Mouse (Mus musculus): ENCODE results near the gene Car15.

Car15 gene

DNA sequence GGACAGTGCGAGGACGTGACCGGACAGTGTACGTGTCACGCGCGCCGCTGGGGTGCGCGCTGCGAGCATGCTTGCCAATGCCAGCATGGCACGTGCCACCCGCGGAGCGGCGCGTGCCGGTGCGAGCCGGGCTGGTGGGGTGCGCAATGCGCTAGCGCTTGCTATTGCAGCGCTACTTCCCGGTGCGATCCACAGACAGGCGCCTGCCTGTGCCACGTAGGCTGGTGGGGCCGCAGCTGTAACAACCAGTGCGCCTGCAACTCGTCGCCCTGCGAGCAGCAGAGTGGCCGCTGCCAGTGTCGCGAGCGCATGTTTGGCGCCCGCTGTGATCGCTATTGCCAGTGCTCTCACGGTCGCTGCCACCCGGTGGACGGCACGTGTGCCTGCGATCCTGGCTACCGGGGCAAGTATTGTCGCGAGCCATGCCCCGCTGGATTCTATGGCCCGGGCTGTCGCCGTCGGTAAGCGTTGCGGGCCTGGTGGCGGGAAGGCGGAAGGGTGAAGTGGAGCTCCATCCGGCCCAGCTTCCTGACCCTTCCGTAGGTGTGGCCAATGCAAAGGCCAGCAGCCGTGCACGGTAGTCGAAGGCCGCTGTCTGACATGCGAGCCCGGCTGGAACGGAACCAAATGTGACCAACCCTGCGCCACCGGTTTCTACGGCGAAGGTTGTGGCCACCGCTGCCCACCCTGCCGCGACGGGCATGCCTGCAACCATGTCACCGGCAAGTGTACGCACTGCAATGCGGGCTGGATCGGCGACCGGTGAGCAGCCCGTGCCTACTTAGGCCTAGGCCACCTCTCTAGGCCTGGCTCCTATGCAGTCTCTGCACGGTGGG, 35.1 kb downstream of the Car15 start:
- peak; percentile 25 for DNase-seq (ENCODE audit: low read depth, low spot score)

- no peak for DNase-seq (ENCODE audit: low read depth, low spot score)
These were observed 35.7 kb downstream of the Car15 start for GRCm38 (mm10) chr16:17802456-17802838.

- no peak for DNase-seq (ENCODE audit: low read depth, low spot score)
These were observed 36.2 kb downstream of the Car15 start for GRCm38 (mm10) chr16:17801777-17802455.

GRCm38 (mm10) chr16:17799584-17799983, 38.6 kb downstream of the Car15 start:
- no peak for DNase-seq (ENCODE audit: low read depth, low spot score)

DNA sequence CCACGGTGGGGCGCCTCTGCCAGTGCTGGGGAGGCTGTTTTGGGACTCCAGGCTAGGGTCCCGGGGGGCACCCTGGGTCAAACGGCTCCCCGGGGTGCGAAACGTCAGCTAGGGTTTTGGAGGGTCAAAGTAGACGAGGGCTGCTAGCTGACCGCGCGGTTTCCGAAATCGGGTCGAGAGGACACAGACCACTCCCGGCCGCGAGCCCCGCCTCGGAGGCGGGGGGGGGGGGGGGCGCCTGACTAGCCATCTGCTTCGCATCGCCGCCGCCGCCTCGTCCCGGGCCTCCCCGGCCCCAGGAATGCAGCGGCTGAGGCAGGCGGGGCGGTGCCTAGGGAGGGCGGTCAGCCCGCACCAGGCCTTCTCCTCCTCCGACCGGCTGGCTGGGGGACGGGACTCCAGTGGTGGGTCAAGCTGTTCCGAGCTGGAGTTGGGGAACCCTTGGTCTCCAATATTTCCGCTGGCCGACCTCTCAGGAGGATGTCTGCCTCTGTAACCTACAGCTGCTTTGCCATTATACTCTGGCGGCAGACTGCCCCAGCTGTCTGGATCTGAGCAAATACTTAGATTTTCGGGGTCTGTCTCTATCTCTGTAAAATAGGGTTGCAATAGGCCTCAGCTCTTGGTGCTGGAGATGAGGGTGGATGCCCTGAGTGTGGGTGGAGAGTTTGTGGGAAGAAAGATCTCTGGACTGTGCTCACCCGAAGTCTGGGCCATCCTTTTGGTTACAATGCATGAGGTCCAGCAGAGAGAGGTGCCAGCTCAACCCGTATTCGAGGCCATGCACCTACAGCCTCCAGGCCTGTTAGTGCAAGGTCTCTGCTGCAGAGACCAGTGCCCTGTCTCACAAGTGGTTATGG, 39.6 kb downstream of the Car15 start:
- no peak for DNase-seq (ENCODE audit: low read depth, low spot score)

DNA sequence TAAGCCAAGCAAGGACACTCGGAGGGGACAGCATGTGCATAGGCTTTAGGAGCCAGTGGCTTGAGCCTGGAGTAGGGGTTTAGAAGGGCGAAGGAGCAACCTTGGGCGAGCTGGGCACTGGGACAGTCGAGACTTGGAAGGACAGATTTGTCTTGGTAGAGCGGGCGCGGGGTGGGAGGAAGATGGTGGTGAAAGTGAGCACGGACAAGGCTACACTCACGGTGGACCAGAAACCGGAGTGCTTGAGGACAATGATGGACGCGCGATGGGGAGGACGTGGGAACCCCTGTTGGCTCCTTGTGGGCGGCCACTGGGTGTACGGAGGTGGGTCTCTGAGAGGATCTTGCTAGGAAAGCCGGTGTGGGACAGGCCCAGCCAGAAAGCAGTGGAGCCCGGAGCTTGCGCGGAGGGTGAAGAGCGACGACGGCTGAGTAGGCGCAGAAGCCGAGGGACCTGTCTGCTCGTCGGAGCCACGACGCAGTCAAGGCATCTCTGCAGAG, 40.3 kb downstream of the Car15 start:
- peak; percentile 31 for DNase-seq (ENCODE audit: low read depth, low spot score)

DNA sequence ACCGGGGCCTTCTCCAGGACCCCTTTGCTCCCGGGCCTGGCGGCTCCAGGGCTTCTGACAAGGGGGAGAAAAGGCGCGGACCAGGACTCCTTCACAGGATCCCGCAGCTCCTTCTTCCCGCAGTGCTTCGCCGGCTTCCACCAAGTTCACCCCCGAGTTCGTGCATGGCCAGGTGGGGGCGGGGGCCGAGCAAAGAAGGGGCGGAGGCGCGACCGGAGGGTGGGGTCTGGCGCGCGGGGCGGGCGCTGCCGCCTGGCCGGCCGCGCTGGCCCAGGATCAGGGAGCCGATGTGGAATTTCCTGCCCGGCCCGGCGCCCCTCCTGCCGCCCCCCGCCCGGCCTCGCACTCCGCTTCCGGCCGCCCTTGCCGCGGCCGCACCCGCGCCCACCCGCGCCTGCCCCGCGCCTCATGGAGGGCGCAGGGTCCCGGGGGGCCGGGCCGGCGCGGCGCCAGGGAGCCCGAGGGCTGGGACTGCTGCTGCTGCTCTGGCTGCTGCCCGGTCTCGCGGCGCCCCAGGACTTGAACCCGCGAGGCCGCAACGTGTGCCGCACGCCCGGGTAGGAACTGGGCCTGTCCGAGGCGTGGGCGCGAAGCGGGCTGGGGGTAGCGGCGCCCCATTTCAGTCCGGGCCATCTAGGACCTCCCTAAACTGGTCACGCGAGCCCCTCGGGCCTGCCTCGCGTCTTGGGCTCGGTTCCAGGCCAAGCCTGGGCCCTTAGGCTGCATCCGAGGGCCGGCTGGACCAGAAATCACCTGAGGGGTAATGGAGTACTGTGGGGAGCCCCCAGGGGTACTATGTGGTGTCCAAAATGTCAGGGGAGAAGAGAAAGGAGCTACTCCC, 41.0 kb downstream of the Car15 start, which contains the start of gene Scarf2:
Gene Scarf2 (plus strand): TSS at position 312 of the 841 bp plus-strand sequence.
- DNase-seq (ENCODE audit: low read depth, low spot score), result no peak

GRCm38 (mm10) chr16:17796519-17796918, 41.6 kb downstream of the Car15 start:
- DNase-seq (ENCODE audit: low read depth, low spot score), result no peak

- no peak for DNase-seq (ENCODE audit: low read depth, low spot score)
These were observed 42.5 kb downstream of the Car15 start for GRCm38 (mm10) chr16:17795643-17796042.

DNA sequence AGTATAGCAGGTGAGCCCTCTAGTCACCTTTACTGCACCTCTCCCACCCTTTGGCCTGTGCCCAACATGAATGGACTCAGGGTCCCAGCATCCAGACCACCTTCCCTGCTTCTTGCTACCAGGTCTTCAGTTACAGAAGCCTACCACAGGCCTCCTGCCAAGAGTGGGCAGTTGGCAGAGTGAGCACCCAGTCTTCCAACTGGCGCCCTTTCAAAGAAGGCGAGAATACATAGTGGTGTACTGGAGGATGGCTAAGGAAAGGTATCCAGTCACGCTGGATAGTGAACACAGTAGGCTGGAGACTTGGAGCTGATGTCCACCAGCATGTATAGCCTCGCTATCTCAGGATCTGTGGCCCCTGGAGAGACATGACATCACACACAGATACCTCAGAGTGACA, 44.1 kb downstream of the Car15 start:
- no peak for DNase-seq (ENCODE audit: low read depth, low spot score)

DNA sequence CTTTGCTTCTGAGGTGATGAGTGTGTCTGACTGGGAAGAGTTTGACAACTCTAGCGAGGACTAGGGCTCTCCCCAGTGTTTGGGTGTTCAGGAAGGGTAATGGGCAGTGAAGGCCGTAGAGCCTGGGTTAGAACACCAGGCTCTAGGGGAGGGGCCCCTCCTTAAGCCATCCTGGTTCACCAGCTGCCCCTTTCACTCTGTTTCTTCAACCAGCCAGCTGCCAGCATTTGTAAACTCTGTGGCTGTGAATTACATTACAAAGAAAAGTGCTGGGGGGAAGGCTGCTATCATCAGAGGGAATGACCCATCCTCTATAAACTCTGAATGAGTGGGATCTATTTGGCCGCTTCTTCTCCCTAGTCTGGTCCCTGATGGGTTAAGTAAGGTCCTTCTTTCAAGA, 45.4 kb downstream of the Car15 start:
- DNase-seq (ENCODE audit: low read depth, low spot score), result no peak

DNA sequence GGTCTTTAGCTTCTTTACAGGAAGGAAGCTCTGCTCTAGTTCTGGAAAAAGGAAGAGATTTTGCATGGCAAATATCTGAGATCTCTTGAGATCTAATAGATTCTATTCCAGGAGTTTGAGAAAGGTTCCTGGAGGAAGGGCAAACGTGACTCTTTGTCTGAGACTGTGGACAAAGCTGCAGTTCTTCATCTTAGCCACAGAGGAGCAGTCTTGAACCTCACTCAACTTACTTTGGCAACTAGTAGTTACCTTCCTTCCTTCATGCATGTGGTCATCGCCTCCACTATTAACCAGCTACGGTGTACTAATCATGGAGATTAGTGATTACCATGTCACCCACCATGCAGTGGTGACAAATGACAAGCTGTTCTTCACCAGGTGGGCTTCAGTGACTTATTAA, 52.8 kb downstream of the Car15 start:
- no peak for DNase-seq (ENCODE audit: low read depth, low spot score)
